Mouse (Mus musculus): Measurements from ENCODE around the gene Trpc1. TPM values are rescaled to one million over a fixed set of nuclear protein-coding genes. Genes with fewer than 3 reads are reported as not detected.

Gene Trpc1
- total RNA-seq, 1 experiment from 2014 or later = 3.2 TPM

- ATAC-seq (replicated peaks in 1 of 2; ENCODE audit: insufficient read depth in 1 of 2, low FRiP score in 2 of 2, low TSS enrichment in 1 of 2, low read depth in 1 of 2, poor library complexity in 2 of 2, severe bottlenecking in 2 of 2) = no peak
Observed at GRCm38 (mm10) chr9:95667836-95668235, 82.3 kb downstream of the Trpc1 start.

- no peak for ATAC-seq (replicated peaks in 1 of 2; ENCODE audit: insufficient read depth in 1 of 2, low FRiP score in 2 of 2, low TSS enrichment in 1 of 2, low read depth in 1 of 2, poor library complexity in 2 of 2, severe bottlenecking in 2 of 2)
Observed at GRCm38 (mm10) chr9:95665835-95666234, 84.3 kb downstream of the Trpc1 start.

- ATAC-seq (replicated peaks in 1 of 2; ENCODE audit: insufficient read depth in 1 of 2, low FRiP score in 2 of 2, low TSS enrichment in 1 of 2, low read depth in 1 of 2, poor library complexity in 2 of 2, severe bottlenecking in 2 of 2) = no peak
Observed at GRCm38 (mm10) chr9:95664290-95664989, 85.7 kb downstream of the Trpc1 start.

- no peak for ATAC-seq (replicated peaks in 1 of 2; ENCODE audit: insufficient read depth in 1 of 2, low FRiP score in 2 of 2, low TSS enrichment in 1 of 2, low read depth in 1 of 2, poor library complexity in 2 of 2, severe bottlenecking in 2 of 2)
Observed at GRCm38 (mm10) chr9:95657941-95658340, 92.2 kb downstream of the Trpc1 start.

Other genes starting within 250 kb of the Trpc1 start
- gene U2surp, start 238.4 kb downstream of the Trpc1 start, total RNA-seq (2017) = 170 and 189 TPM in 2 replicates
- gene Paqr9, start 190.7 kb downstream of the Trpc1 start, total RNA-seq (2017) = 0.88 and 4.4 TPM in 2 replicates
- not detected in 2 replicates for gene Pcolce2, start 112.8 kb downstream of the Trpc1 start, total RNA-seq (2017)
- gene Pls1, start 94.9 kb upstream of the Trpc1 start, total RNA-seq (2017) = 0.56 TPM in 1 of 2 replicates, not detected in the other
- gene Atr, start 107.2 kb upstream of the Trpc1 start, total RNA-seq (2017) = 53.9 and 74.9 TPM in 2 replicates
- gene Xrn1, start 204.4 kb upstream of the Trpc1 start, total RNA-seq (2017) = 35.5 and 36.7 TPM in 2 replicates

Measured in hematopoietic stem cell, adult 5-6 weeks (primary cell).